Mouse (Mus musculus) kidney, postnatal 0 days (tissue): ENCODE results near the gene Glo1. TPM values are rescaled to one million over a fixed set of nuclear protein-coding genes. Genes with fewer than 3 reads are reported as not detected.
A peak's percentile ranks its signal among the peaks of the same experiment; 100 is the strongest.

Source experiments
- ATAC-seq: fragments of 200-750 bp; cut with Nextera tagmentation; replicated peaks from 2 replicates; pipeline ENCODE4 v1.8.0; 2017; ENCODE audit warnings: low read depth, moderate number of reproducible peaks, moderate TSS enrichment, moderate library complexity; ENCODE audit not compliant: low FRiP score
- DNase-seq: peaks from one replicate; pipeline ENCODE4 v3.0.0-alpha.2; 2016; ENCODE audit warnings: low spot score
- H3K27ac ChIP-seq: fragments of 300-500 bp; sonication (generic); 2 replicates; pipeline ENCODE4 v1.5.1; 2014; ENCODE audit warnings: mild to moderate bottlenecking
- H3K27me3 ChIP-seq: fragments of 300-500 bp; sonication (generic); 2 replicates; pipeline ENCODE4 v1.6.1; 2014; ENCODE audit warnings: low read length, mixed read lengths; ENCODE audit not compliant: insufficient read depth
- H3K36me3 ChIP-seq: fragments of 300-500 bp; sonication (generic); 2 replicates; pipeline ENCODE4 v1.6.1; 2014; ENCODE audit warnings: low read length, mixed read lengths; ENCODE audit not compliant: insufficient read depth
- H3K4me1 ChIP-seq: fragments of 300-500 bp; sonication (generic); replicated peaks from 2 replicates; pipeline ENCODE4 v1.6.1; 2014; ENCODE audit warnings: antibody characterized with exemption, low read length, mixed read lengths; ENCODE audit not compliant: insufficient read depth
- H3K4me2 ChIP-seq: fragments of 300-500 bp; sonication (generic); 2 replicates; pipeline ENCODE4 v1.6.1; 2014; ENCODE audit warnings: mild to moderate bottlenecking, low read length, moderate library complexity, mixed read lengths
- H3K4me3 ChIP-seq: fragments of 300-500 bp; sonication (generic); replicated peaks from 2 replicates; pipeline ENCODE4 v1.5.1; 2014; ENCODE audit warnings: low read depth, low read length
- H3K9ac ChIP-seq: fragments of 300-500 bp; sonication (generic); 2 replicates; pipeline ENCODE4 v1.6.1; 2014; ENCODE audit warnings: low read depth, low read length
- H3K9me3 ChIP-seq: fragments of 300-500 bp; sonication (generic); replicated peaks from 2 replicates; pipeline ENCODE4 v1.6.1; 2016; ENCODE audit warnings: low read length, inconsistent platforms, mixed read lengths
- CTCF ChIP-seq: IDR thresholded peaks from 2 replicates; pipeline ENCODE4 v1.5.1; 2016; ENCODE audit warnings: antibody characterized with exemption, low read depth, mild to moderate bottlenecking, moderate library complexity
- WGBS: fragments of 180-500 bp; shearing (Covaris S2); extraction: QIAGEN DNeasy Blood & Tissue Kit; methylation state at CpG from one replicate; pipeline ENCODE4 v1.1.7; 2014; 5-methylcytosine and 5-hydroxymethylcytosine counted together
- polyA plus RNA-seq: library from polyadenylated mRNA; unstranded; fragments of >200 nt; fragmentation: Nextera tagmentation; extraction: Ambion mirVana; gene quantifications from 2 replicates; pipeline ENCODE4 v1.2.1, GENCODE M21; 2015

The Glo1 gene
- polyA plus RNA-seq, 1 experiment from 2014 or later: 247 TPM

- peak; percentile 80 for DNase-seq
- no peak for TF ChIP-seq CTCF
- 13% methylated on average over 13 of the region's 13 CpGs for WGBS
- Histone ChIP-seq H3K27me3 (no peaks in the 10 kb centered on the region), H3K4me1 (no peaks in the 10 kb centered on the region), H3K27ac (peak overlapping the region; percentile 56), H3K36me3 (no peaks in the 10 kb centered on the region), H3K4me3 (peak overlapping the region; percentile 33), H3K9ac (peak overlapping the region; percentile 48; the same call in 1 of the 2 replicates), H3K9me3 (no peaks in the 10 kb centered on the region), H3K4me2 (peak overlapping the region; percentile 64)
- peak; percentile 85 for ATAC-seq
Observed at GRCm38 (mm10) chr17:30658152-30658544, 31.5 kb upstream of the Glo1 start.

GRCm38 (mm10) chr17:30657530-30658151, 31.0 kb upstream of the Glo1 start:
- H3K4me3 ChIP-seq: peak overlapping the region; percentile 33
- H3K9me3 ChIP-seq: no peaks in the 10 kb centered on the region
- peak overlapping the region; percentile 56 for H3K27ac ChIP-seq
- H3K4me2 ChIP-seq: peak overlapping the region; percentile 64
- no peaks in the 10 kb centered on the region for H3K36me3 ChIP-seq
- DNase-seq: no peak
- ATAC-seq: no peak
- no peaks in the 10 kb centered on the region for H3K27me3 ChIP-seq
- no peaks in the 10 kb centered on the region for H3K4me1 ChIP-seq
- 53% methylated on average over 8 of the region's 8 CpGs for WGBS
- peak overlapping the region; percentile 48; the same call in 1 of the 2 replicates for H3K9ac ChIP-seq
- TF ChIP-seq CTCF: no peak

- 94% methylated on average over 6 of the region's 6 CpGs for WGBS
- no peak for ATAC-seq
- no peak for DNase-seq
Observed at GRCm38 (mm10) chr17:30653010-30653409, 26.3 kb upstream of the Glo1 start.

GRCm38 (mm10) chr17:30648770-30649169, 22.1 kb upstream of the Glo1 start:
- H3K4me3 ChIP-seq: no peak overlapping the region
- no peak for DNase-seq
- no peak overlapping the region for H3K4me2 ChIP-seq
- 95% methylated on average over 3 of the region's 3 CpGs for WGBS
- no peak overlapping the region for H3K27ac ChIP-seq
- peak; percentile 37; the same call in 1 of the 2 replicates for TF ChIP-seq CTCF
- no peaks in the 10 kb centered on the region for H3K9me3 ChIP-seq
- no peak for ATAC-seq
- no peaks in the 10 kb centered on the region for H3K27me3 ChIP-seq
- no peak overlapping the region for H3K9ac ChIP-seq
- H3K36me3 ChIP-seq: no peaks in the 10 kb centered on the region
- no peaks in the 10 kb centered on the region for H3K4me1 ChIP-seq

More at GRCm38 (mm10) chr17:30653010-30653409, 26.3 kb upstream of the Glo1 start:
- H3K4me2 ChIP-seq: no peak overlapping the region
- H3K4me3 ChIP-seq: no peak overlapping the region
- H3K4me1 ChIP-seq: no peaks in the 10 kb centered on the region
- H3K36me3 ChIP-seq: no peaks in the 10 kb centered on the region
- H3K27ac ChIP-seq: no peak overlapping the region
- no peaks in the 10 kb centered on the region for H3K27me3 ChIP-seq
- H3K9me3 ChIP-seq: no peaks in the 10 kb centered on the region
- no peak overlapping the region for H3K9ac ChIP-seq
- peak; percentile 54 for TF ChIP-seq CTCF

- TF ChIP-seq CTCF: no peak
- H3K27ac ChIP-seq: no peak overlapping the region
- H3K9me3 ChIP-seq: no peaks in the 10 kb centered on the region
- H3K4me1 ChIP-seq: no peaks in the 10 kb centered on the region
- DNase-seq: no peak
- no peak overlapping the region for H3K4me3 ChIP-seq
- H3K27me3 ChIP-seq: no peaks in the 10 kb centered on the region
- no peak overlapping the region for H3K9ac ChIP-seq
- no peak overlapping the region for H3K4me2 ChIP-seq
- 92% methylated on average over 5 of the region's 5 CpGs for WGBS
- ATAC-seq: no peak
- H3K36me3 ChIP-seq: no peaks in the 10 kb centered on the region
Observed at GRCm38 (mm10) chr17:30640896-30641295, 14.2 kb upstream of the Glo1 start.

- H3K4me1 ChIP-seq: no peaks in the 10 kb centered on the region
- no peak for ATAC-seq
- H3K27me3 ChIP-seq: no peaks in the 10 kb centered on the region
- no peaks in the 10 kb centered on the region for H3K36me3 ChIP-seq
- no peak overlapping the region for H3K4me3 ChIP-seq
- no peak for DNase-seq
- H3K9me3 ChIP-seq: no peaks in the 10 kb centered on the region
- TF ChIP-seq CTCF: no peak
- H3K9ac ChIP-seq: no peak overlapping the region
- H3K4me2 ChIP-seq: no peak overlapping the region
- 29% methylated on average over 2 of the region's 2 CpGs for whole genome bisulfite sequencing
- H3K27ac ChIP-seq: no peak overlapping the region
Observed at GRCm38 (mm10) chr17:30638996-30639395, 12.3 kb upstream of the Glo1 start.

GRCm38 (mm10) chr17:30637714-30638113, 11.0 kb upstream of the Glo1 start:
- ATAC-seq: no peak
- Histone ChIP-seq H3K4me2 (no peak overlapping the region), H3K4me1 (no peaks in the 10 kb centered on the region), H3K9me3 (no peaks in the 10 kb centered on the region), H3K36me3 (no peaks in the 10 kb centered on the region), H3K4me3 (no peak overlapping the region), H3K9ac (no peak overlapping the region), H3K27ac (no peak overlapping the region), H3K27me3 (no peaks in the 10 kb centered on the region)
- TF ChIP-seq CTCF: no peak
- 54% methylated on average over 1 of the region's 1 CpGs for WGBS
- no peak for DNase-seq
